Comparison of ENCODE assay signal across 8 mouse cellular contexts in the genomic region with DNA sequence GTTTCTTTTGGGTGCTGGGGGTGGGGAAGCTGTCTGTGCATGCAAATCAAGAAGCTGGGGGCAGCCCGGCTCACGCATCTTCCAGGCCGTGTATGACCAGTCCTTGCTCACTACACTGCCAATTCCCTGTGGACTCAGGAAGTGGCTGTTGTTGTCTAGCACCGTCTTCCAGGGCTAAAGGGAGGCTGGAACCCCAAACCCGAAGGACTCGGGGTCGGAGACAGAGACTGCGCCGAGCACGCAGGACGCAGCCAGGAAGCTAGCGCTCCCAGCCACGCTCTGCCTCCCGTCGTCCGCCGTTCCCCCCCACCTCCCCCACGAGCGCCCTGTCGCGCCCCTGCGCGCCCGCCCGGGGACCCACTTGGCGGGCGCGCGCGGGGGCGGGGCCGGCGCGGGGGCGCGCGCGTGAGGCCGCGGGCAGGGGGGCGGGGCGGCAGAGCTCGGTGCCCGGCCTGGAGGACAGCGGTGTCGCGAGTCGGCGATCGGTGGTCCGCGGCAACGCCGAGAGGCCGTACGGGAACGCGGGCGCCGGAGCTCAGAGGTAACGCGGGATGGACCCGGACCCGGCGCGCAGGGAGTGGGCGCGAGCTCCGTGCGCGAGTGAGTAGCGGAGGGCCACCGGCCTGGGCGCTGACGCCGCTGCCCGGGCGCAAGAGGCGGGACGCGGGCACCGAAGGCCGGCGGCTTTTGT. TPM values are rescaled to one million over a fixed set of nuclear protein-coding genes. Genes with fewer than 3 reads are reported as not detected.
DNase-seq lines count a peak whose midpoint lies in the region; ATAC-seq and TF ChIP-seq lines count a peak whose summit lies in the region.

A gene (plus strand): TSS at position 97 of the 691 bp plus-strand sequence.

- peak within 1 kb of the TSS; percentile 95 for H3K27ac ChIP-seq in heart, embryonic 11.5 days (ENCODE audit: low read depth, low read length)
- peak within 1 kb of the TSS; percentile 100 for H3K27ac ChIP-seq in kidney, embryonic 15.5 days
- peak within 1 kb of the TSS; percentile 99 for H3K27ac ChIP-seq in limb, embryonic 15.5 days
- H3K27ac ChIP-seq in midbrain, postnatal 0 days (ENCODE audit: low read depth, low read length) = peak within 1 kb of the TSS; percentile 100

- TF ChIP-seq CTCF in midbrain, postnatal 0 days (IDR thresholded peaks at IDR 0.05) = no peak

- H3K4me1 ChIP-seq in erythroblast, embryonic 14.5 days (ENCODE audit: control insufficient read depth) = peaks cover 41% of the 10 kb centered on the region
- peaks cover 27% of the 10 kb centered on the region for H3K4me1 ChIP-seq in heart, embryonic 11.5 days (ENCODE audit: control insufficient read depth, insufficient read depth, low read length)
- peaks cover 37% of the 10 kb centered on the region for H3K4me1 ChIP-seq in kidney, embryonic 15.5 days
- H3K4me1 ChIP-seq in limb, embryonic 15.5 days = peaks cover 26% of the 10 kb centered on the region
- H3K4me1 ChIP-seq in midbrain, postnatal 0 days (ENCODE audit: insufficient read depth, low read length) = peaks cover 7% of the 10 kb centered on the region

- H3K9me3 ChIP-seq in erythroblast, embryonic 14.5 days (ENCODE audit: control insufficient read depth, low read length) = no peaks in the 10 kb centered on the region
- H3K9me3 ChIP-seq in heart, embryonic 11.5 days (replicated peaks; ENCODE audit: control insufficient read depth, low read length) = no peaks in the 10 kb centered on the region
- H3K9me3 ChIP-seq in kidney, embryonic 15.5 days (replicated peaks) = no peaks in the 10 kb centered on the region
- no peaks in the 10 kb centered on the region for H3K9me3 ChIP-seq in limb, embryonic 15.5 days
- H3K9me3 ChIP-seq in midbrain, postnatal 0 days (ENCODE audit: low read length) = no peaks in the 10 kb centered on the region

- no peaks in the 10 kb centered on the region for H3K27me3 ChIP-seq in erythroblast, embryonic 14.5 days (ENCODE audit: control insufficient read depth)
- H3K27me3 ChIP-seq in heart, embryonic 11.5 days (ENCODE audit: control insufficient read depth, insufficient read depth, low read length) = no peaks in the 10 kb centered on the region
- no peaks in the 10 kb centered on the region for H3K27me3 ChIP-seq in kidney, embryonic 15.5 days
- H3K27me3 ChIP-seq in limb, embryonic 15.5 days = no peaks in the 10 kb centered on the region
- H3K27me3 ChIP-seq in midbrain, postnatal 0 days (ENCODE audit: insufficient read depth, low read length) = no peaks in the 10 kb centered on the region

- ATAC-seq in heart, embryonic 11.5 days (replicated peaks; ENCODE audit: insufficient number of reproducible peaks, low FRiP score, low TSS enrichment) = peak; percentile 71
- peak; percentile 76 for ATAC-seq in kidney, embryonic 15.5 days (replicated peaks; ENCODE audit: low FRiP score)
- ATAC-seq in limb, embryonic 15.5 days (ENCODE audit: insufficient number of reproducible peaks, low FRiP score, low TSS enrichment, low read depth) = peak; percentile 67
- ATAC-seq in midbrain, postnatal 0 days (ENCODE audit: low FRiP score) = peak; percentile 74

- H3K9ac ChIP-seq in heart, embryonic 11.5 days (ENCODE audit: low read depth, low read length) = peak within 1 kb of the TSS; percentile 99
- peak within 1 kb of the TSS; percentile 97 for H3K9ac ChIP-seq in kidney, embryonic 15.5 days
- peak within 1 kb of the TSS; percentile 98 for H3K9ac ChIP-seq in limb, embryonic 15.5 days
- peak within 1 kb of the TSS; percentile 96 for H3K9ac ChIP-seq in midbrain, postnatal 0 days (replicated peaks; ENCODE audit: low read length, poor library complexity, severe bottlenecking)

- peak within 1 kb of the TSS; percentile 87 for H3K4me2 ChIP-seq in heart, embryonic 11.5 days
- H3K4me2 ChIP-seq in kidney, embryonic 15.5 days = peak within 1 kb of the TSS; percentile 79
- H3K4me2 ChIP-seq in limb, embryonic 15.5 days = peak within 1 kb of the TSS; percentile 58
- H3K4me2 ChIP-seq in midbrain, postnatal 0 days (ENCODE audit: low read depth, low read length, poor library complexity, severe bottlenecking) = peak within 1 kb of the TSS; percentile 78

- peak within 1 kb of the TSS; percentile 79 for H3K4me3 ChIP-seq in erythroblast, embryonic 14.5 days (replicated peaks)
- H3K4me3 ChIP-seq in heart, embryonic 11.5 days (ENCODE audit: low read depth, low read length) = peak within 1 kb of the TSS; percentile 99
- peak within 1 kb of the TSS; percentile 92 for H3K4me3 ChIP-seq in kidney, embryonic 15.5 days (replicated peaks)
- peak within 1 kb of the TSS; percentile 85 for H3K4me3 ChIP-seq in limb, embryonic 15.5 days
- peak within 1 kb of the TSS; percentile 93 for H3K4me3 ChIP-seq in midbrain, postnatal 0 days (ENCODE audit: low read depth, low read length)

- under 1% methylated on average over 60 of the region's 84 CpGs for WGBS in heart, embryonic 11.5 days (ENCODE audit: insufficient replicate concordance)
- under 1% methylated on average over 76 of the region's 84 CpGs for WGBS in kidney, embryonic 15.5 days
- under 1% methylated on average over 68 of the region's 84 CpGs for WGBS in limb, embryonic 15.5 days
- WGBS in midbrain, postnatal 0 days = 1% methylated on average over 61 of the region's 84 CpGs

- peaks cover 33% of the 10 kb centered on the region for H3K36me3 ChIP-seq in erythroblast, embryonic 14.5 days (ENCODE audit: control insufficient read depth)
- H3K36me3 ChIP-seq in heart, embryonic 11.5 days (ENCODE audit: control insufficient read depth, insufficient read depth, low read length) = no peaks in the 10 kb centered on the region
- peaks cover 2% of the 10 kb centered on the region for H3K36me3 ChIP-seq in kidney, embryonic 15.5 days
- peaks cover 3% of the 10 kb centered on the region; the same call in 1 of the 2 replicates for H3K36me3 ChIP-seq in limb, embryonic 15.5 days
- H3K36me3 ChIP-seq in midbrain, postnatal 0 days (ENCODE audit: insufficient read depth, low read length) = no peaks in the 10 kb centered on the region

- peak; percentile 87 for DNase-seq in CD4-positive helper T cell, adult 2 months (ENCODE audit: low read depth, low spot score)
- DNase-seq in brain, adult 2 months (ENCODE audit: low read depth, low spot score) = peak; percentile 91
- DNase-seq in midbrain, postnatal 0 days (ENCODE audit: low spot score) = peak; percentile 86
- DNase-seq in spleen, postnatal 36 days (ENCODE audit: low spot score in 2 of 2) = peak; percentile 71 to 78

RNA-seq across cellular contexts. Expression of the gene that starts here (rescaled TPM):
- polyA plus RNA-seq in erythroblast, embryonic 14.5 days (2012) = 2.6 and 3.9 TPM in 2 replicates
- polyA plus RNA-seq in heart, embryonic 11.5 days (2014; fragmentation: Nextera tagmentation; extraction: Ambion mirVana) = 105 and 107 TPM in 2 replicates
- polyA plus RNA-seq in kidney, embryonic 15.5 days (2015; fragmentation: Nextera tagmentation; extraction: Ambion mirVana) = 155 and 161 TPM in 2 replicates
- polyA plus RNA-seq in limb, embryonic 15.5 days (2015; fragmentation: Nextera tagmentation; extraction: Ambion mirVana) = 155 and 164 TPM in 2 replicates
- total RNA-seq in midbrain, postnatal 0 days (2014; rRNA removed) = 165 and 177 TPM in 2 replicates
- polyA plus RNA-seq in midbrain, postnatal 0 days (2015; fragmentation: Nextera tagmentation; extraction: Ambion mirVana) = 175 and 200 TPM in 2 replicates

Comparison
In these comparisons a context has a peak if more than half of its experiments do, and no peak if none do; other contexts are left out.
1. Peak in every context shown above with its lines: DNase-seq, ATAC-seq, H3K4me3 ChIP-seq and H3K27ac ChIP-seq.
2. RNA of the gene that starts here (polyA plus RNA-seq): 175 to 200 TPM in midbrain, postnatal 0 days, 155 to 164 TPM in limb, embryonic 15.5 days, 155 to 161 TPM in kidney, embryonic 15.5 days and 105 to 107 TPM in heart, embryonic 11.5 days; 2.6 to 3.9 TPM in erythroblast, embryonic 14.5 days; every median in the first group is over 10 times any median in the second.